Mouse (Mus musculus): ENCODE data around the gene Helb.
A peak's percentile ranks its signal among the peaks of the same experiment; 100 is the strongest.

Gene Helb

DNA sequence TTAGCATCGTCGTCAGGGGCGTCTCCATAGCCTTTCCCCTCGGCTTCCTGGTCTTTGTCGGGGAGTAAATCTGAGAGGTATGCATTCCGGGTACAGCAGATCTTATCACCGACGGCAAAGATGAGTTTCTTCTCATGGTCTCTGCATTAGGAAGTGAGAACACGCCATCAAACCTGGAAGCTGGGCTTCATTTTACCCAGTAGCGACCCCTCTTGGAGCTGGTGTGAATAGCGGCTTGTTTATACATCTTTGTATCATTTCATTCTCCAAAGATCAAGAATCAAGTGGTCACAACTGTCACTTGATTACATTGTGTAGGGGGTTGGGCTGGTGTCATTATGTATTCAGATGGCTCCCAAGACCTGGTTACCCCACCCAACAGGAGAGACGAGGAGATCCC, 20.2 kb downstream of the Helb start:
- no peak for DNase-seq (ENCODE audit: low read depth)

DNA sequence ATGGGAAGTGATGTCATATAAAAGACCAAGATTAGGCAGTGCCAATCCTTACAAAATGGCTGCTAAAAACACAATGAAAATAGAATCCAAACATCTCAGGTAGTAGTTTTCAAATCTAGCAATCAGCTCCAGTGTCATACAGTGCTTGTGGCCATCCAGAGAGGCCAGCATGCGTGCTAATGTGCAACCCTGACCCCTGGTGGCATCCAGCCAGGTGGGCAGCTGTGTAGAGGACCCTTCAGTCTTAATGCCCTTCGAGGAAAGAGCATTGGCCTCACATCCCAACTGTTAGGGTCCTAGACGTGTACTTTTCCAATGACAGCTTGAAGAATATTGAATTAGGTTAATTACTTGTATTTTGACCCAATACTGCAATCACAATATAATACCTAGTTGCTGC, 34.9 kb downstream of the Helb start:
- no peak for DNase-seq (ENCODE audit: low read depth)

DNA sequence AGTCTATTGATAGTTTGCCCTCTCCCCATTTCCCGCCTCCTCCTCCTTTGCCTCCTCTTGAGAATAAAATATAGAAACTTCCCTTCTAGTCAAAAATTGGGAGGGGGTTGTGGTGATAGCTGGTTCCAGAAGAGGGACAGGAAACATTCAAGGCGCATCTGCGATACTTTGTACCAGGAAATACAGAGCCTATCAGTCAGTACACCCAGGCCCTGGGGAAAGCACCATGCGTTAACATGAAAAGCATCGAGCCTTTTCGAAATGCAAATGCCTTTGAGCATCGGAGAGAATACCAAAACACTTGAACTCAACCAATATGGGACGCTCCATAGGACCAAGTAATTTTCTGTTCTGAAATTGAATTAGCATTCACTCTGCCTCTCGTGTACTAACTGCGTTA, 46.5 kb downstream of the Helb start:
- DNase-seq (ENCODE audit: low read depth): no peak

DNA sequence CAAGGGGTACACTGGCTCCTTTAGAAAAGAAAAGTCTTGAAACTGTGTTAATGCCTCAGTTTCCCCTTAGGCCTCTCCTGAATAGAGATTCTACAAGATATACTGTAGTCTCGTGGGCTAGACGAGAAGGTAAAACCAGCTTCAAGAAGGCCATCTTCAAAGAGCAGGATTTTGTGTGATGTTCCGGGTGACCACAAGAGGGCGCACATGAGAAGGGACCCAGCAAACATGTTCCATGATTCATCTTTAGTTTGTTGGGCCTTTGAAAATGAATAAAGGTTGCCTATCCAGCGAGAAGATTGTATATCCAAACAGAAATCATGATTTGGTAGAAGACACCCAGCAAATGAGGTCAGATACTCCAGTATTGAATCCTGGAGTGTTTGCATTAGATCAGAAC, 48.4 kb downstream of the Helb start:
- peak; percentile 74 for DNase-seq (ENCODE audit: low read depth)

DNA sequence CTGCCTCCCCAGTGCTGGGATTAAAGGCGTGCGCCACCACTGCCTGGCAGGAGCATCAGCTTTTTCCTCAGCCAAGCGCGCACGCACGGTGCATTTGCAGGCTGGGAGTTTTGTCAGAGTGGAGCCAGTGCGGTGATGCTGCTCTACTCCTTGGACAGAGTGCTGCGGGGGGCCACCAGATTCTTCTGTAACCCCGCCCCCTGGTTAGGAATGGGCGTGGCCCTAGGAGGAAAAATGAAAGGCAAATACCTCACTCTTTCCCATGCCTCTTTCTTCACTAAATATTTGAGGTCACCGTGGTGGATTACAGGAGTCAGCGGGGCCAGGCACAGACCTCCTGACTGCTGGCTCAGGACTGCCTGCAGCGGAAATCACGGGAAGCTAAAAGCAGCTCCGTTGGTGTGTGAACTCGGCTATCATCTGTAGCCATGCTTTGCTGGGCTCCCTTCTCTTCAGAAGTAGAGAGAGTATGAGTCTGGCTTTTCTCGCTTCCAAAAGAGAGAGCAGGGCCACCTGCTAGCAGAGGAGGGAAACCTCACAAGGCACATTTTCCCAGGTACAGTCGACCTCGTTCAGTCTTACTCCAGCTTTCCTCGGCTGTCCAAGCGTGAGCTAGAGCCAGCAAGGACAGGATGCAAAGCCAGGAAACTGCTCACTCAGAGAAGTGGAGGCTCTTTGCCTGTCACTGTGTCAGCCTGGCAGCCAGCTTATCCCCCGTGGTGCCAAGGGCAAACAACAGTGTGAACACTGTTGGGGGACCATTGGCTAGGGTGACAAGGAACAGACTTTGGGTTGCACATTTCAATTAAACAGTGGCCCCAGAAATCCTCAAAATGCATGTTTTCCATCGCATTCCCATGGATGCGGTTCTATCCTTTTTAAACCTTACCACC, 51.3 kb downstream of the Helb start:
- no peak for DNase-seq (ENCODE audit: low read depth)

DNA sequence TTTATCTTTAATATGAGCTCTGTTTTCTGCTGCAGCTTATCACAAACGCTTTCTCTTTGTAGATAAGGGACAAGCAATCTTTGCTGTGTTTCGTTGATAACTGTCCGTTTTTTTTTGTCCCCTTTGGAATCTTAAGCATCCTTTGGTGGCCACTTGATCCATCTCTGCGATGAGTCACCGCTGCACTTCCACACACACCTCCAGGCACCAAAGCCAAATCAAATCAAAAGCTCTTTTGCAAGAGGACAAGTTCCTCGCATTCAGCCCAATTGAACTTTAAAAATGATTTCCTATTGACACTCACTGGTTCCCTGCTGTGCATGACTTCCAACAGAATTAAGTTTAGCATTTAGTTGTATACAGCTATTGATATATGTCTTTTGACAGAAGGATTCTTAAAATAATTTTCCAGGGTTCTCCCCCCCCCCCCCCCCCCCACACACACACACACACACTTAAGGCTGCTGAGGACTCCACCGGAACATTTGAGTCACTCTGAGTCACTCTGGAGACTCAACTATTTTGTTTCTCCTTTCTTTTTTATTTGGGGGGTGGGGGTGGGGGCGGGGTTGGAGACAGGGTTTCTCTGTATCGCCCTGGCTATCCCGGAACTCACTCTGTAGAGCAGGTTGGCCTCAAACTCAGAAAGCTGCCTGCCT, 52.1 kb downstream of the Helb start:
- DNase-seq (ENCODE audit: low read depth): no peak

DNA sequence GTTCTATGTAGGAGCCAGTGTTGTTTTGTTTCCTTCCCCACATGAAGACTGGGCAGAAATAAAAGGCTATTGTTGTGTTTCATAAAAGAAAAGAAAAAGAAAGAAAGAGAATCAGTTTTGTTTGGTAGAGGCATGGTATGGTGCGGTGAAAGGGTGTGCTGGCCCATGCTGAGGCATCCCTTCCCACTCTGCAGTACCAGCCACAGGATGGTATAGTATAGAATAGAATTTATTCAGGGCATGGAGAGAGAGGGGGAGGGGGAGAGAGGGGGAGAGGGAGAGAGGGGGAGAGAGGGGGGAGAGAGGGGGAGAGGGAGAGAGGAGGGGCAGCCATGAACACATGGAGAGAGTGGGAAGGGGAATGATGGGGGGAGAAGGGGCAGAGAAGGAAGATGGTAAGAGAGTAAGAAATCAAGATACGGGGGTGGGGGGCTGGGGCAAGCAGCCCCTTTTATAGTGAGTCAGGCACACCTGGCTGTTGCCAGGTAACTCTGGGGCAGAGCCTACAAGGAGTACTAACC, 68.0 kb downstream of the Helb start:
- DNase-seq (ENCODE audit: low read depth): no peak

DNA sequence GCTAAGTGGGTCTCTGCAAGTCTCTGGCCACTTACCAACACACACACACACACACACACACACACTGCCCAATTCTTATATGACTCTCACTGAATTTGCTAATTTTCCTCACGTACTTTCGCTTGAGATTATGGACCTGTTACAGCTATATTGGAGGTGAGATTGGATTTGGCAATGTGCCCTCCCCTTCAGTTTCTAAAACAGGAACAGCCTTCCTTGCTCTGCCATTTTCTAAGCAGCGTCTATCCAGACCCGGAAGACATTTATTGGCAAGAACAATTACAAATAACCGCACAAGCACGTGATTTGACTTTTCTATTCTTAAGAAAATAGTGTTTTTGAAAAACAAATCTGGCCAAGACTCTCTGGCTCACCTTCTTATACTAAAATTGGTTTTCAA, 68.5 kb downstream of the Helb start:
- no peak for DNase-seq (ENCODE audit: low read depth)

DNA sequence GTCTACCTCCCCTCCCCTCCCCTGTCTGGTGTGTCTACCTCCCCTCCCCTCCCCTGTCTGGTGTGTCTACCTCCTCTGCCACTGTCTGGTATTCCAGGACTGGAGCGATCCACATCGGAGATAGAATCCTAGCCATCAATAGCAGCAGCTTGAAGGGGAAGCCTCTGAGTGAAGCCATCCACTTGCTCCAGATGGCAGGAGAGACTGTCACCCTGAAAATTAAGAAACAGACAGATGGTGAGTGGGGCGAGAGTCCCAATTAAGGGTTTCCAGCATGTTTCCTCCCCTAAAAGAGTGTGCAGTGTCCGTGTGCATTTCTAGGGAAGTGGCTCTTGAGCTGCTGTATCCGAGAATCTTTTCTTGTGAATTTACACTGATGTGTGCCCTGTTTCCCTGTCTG, 74.6 kb downstream of the Helb start:
- no peak for DNase-seq (ENCODE audit: low read depth)

DNA sequence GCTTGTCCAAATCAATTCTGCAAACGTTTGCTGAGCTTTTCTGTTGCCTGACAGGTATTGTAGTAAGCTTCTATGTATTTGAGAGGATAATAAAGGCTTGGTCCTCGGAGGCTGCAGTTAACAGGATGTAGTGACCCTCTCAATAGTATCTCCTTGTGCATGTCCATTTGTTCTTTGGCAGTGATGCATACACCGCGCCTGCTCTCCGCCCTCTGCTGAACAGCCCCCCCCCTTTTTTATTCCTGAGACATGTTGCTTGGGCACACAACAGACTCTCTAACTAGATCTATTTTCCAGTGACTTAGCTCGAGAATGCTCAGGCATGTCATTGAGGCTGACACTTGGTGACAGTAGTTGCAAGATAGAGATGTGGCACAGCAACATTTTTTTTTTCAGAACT, 77.0 kb downstream of the Helb start:
- no peak for DNase-seq (ENCODE audit: low read depth)

DNA sequence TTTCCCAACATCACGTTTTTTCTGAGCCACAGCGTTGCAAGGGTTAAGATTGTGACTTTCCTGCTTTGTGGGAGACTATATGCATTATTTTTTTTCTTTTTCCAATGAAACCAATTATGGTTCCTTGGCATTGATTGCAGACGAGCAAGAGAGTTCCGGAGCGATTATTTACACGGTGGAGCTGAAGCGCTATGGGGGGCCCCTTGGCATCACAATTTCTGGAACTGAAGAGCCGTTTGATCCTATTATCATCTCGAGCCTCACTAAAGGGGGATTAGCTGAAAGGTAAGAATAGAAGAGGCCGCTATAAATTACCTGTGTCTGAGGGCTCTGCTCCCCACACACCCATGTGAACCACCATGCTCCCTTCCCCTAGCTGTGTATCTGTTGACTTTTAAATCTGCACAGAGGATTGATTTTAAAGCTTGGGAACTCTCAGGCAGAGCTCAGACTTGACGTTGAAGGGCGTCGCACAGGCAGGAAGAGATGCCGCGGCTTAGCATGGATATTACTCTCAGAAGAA, 77.5 kb downstream of the Helb start:
- no peak for DNase-seq (ENCODE audit: low read depth)

DNA sequence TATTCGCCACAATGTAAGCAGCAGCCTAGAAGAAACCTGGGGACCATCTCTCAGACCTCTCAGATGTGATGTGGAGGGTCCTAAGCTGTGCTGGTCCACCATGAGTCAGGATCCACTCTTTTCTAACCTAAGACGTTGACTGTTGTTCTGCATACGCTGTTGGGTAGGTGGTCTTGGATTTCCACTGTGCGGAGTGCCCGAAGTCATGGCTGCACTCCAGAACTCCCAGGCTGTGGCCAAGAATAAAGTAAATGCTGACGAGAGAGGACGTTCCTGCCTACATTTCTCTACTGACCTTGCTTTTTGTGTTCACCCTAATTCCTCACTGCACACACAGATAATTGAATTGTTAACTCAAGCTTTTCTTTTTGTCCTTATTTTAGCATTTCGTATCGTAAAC, 78.9 kb downstream of the Helb start:
- no peak for DNase-seq (ENCODE audit: low read depth)

All from induced T-regulatory cell, adult 2 months (primary cell).